Mouse (Mus musculus) gastrocnemius, adult 8-10 months (tissue): Measurements from ENCODE around the gene Commd4. TPM values are rescaled to one million over a fixed set of nuclear protein-coding genes. Genes with fewer than 3 reads are reported as not detected.
"Not testable (repeated sequence)": the region's sequence is repeated elsewhere in the genome, so short reads cannot be mapped to it uniquely, and the experiment has no call there.

ENCODE experiments used
- DNase-seq, 2 experiments: peaks; one replicate each; pipeline ENCODE4 v3.0.0; 2022; ENCODE audit warnings: low spot score in 2 of 2
- total RNA-seq, 4 experiments: library from RNA; stranded (reverse); gene quantifications; 2 replicates each; pipeline ENCODE4 v1.2.4; 2022

Gene Commd4
- total RNA-seq, result 10 to 100 TPM; 24.9 to 32.8 (median 31.1) TPM

- peak; percentile 88 to 89 for DNase-seq
Observed at GRCm38 (mm10) chr9:57158013-57158470, at the start of gene Commd4. Gene Commd4 (minus strand): TSS chr9:57158331.

GRCm38 (mm10) chr9:57206896-57207295 is 48.8 kb upstream of the Commd4 start:
- no peak for DNase-seq

GRCm38 (mm10) chr9:57203571-57203970 is 45.4 kb upstream of the Commd4 start:
- DNase-seq, result not testable (repeated sequence)

GRCm38 (mm10) chr9:57202981-57203380 is 44.9 kb upstream of the Commd4 start:
- no peak for DNase-seq

GRCm38 (mm10) chr9:57197414-57197813 is 39.3 kb upstream of the Commd4 start:
- DNase-seq, result no peak

GRCm38 (mm10) chr9:57196708-57197107 is 38.6 kb upstream of the Commd4 start:
- no peak for DNase-seq

GRCm38 (mm10) chr9:57168411-57168810 is 10.3 kb upstream of the Commd4 start:
- DNase-seq, result no peak

GRCm38 (mm10) chr9:57166173-57166572 is 8.0 kb upstream of the Commd4 start:
- no peak for DNase-seq

GRCm38 (mm10) chr9:57163137-57163536 is 5.0 kb upstream of the Commd4 start:
- DNase-seq, result no peak

- DNase-seq, result no peak
Observed at GRCm38 (mm10) chr9:57162496-57162895, 4.4 kb upstream of the Commd4 start.

- DNase-seq, result no peak
Observed at GRCm38 (mm10) chr9:57158506-57158905, 375 bp upstream of the Commd4 start.

GRCm38 (mm10) chr9:57157499-57157898 is 632 bp downstream of the Commd4 start:
- no peak for DNase-seq

GRCm38 (mm10) chr9:57156823-57157222 is 1.3 kb downstream of the Commd4 start:
- no peak for DNase-seq

- DNase-seq, result no peak
Observed at GRCm38 (mm10) chr9:57156383-57156782, 1.7 kb downstream of the Commd4 start.

GRCm38 (mm10) chr9:57152331-57152730 is 5.8 kb downstream of the Commd4 start:
- DNase-seq, result no peak

- no peak for DNase-seq
Observed at GRCm38 (mm10) chr9:57150192-57150591, 7.9 kb downstream of the Commd4 start.

- no peak for DNase-seq
Observed at GRCm38 (mm10) chr9:57149021-57149420, 9.1 kb downstream of the Commd4 start.

- peak; percentile 79 to 86 for DNase-seq
Observed at GRCm38 (mm10) chr9:57148144-57148878, 9.8 kb downstream of the Commd4 start, which contains the start of gene Neil1. Gene Neil1 (minus strand): TSS chr9:57148305.

- DNase-seq, result no peak
Observed at GRCm38 (mm10) chr9:57147205-57148143, 10.7 kb downstream of the Commd4 start.

GRCm38 (mm10) chr9:57146451-57147066 is 11.6 kb downstream of the Commd4 start:
- DNase-seq, result no peak

GRCm38 (mm10) chr9:57144830-57145229 is 13.3 kb downstream of the Commd4 start:
- no peak for DNase-seq

GRCm38 (mm10) chr9:57143212-57143611 is 14.9 kb downstream of the Commd4 start:
- DNase-seq, result no peak
